Comparison of ENCODE assay signal across 1 mouse cellular context in the genomic region with DNA sequence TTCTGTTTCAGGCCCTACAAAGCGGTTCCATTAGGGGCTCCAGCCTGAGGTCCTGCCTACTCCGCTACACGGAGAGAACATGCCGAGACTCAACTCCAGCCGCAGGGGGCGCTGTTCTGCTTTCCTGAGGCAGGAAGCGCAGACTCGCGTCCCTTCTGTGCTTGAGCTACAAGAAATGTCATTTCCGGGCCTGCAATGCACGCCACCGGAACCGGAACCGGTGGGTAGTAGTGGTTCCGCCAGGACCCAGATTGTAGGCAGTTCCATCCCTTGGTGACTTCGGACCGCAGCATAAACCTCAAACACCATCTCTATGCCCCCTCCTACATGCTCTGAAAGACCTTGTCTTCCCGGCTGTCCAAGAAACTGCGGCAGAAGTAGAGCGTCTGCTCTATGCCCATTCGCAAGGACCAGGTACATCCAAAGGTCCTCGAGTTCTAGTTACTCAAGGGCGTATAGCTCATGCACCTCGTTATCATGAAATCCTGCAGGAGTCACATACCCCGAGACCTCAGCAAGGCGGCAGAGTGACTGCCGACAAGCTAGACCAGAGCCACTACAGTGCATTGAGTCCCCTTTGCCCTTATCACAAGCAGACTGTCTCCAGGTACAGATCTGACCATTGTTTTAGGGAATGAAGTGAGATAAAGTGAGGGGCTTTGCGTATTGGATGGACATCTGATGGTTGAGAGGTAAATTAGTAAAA.
A peak's percentile ranks its signal among the peaks of the same experiment; 100 is the strongest.
TF ChIP-seq lines count a peak whose summit lies in the region.

A gene (plus strand): TSS at position 254 of the 706 bp plus-strand sequence.

TF ChIP-seq in MEL, 35 proteins besides CTCF, POLR2A, EP300 and RAD21 (continued from another document):
- peak; percentile 57 for TF ChIP-seq MAX (IDR thresholded peaks at IDR 0.05; ENCODE audit: low read length)
- TF ChIP-seq GABPA (IDR thresholded peaks at IDR 0.05; ENCODE audit: low read depth, low read length), result peak; percentile 65; the same call in 1 of the 2 replicates
- TF ChIP-seq POLR2AphosphoS5 (IDR thresholded peaks at IDR 0.05; ENCODE audit: borderline replicate concordance, low read depth, low read length), result no peak
- peak; percentile 46; the same call in 1 of the 2 replicates for TF ChIP-seq ETS1 (IDR thresholded peaks at IDR 0.05; ENCODE audit: low read depth, low read length)
- TF ChIP-seq CHD2 (IDR thresholded peaks at IDR 0.05; ENCODE audit: low read length), result no peak
- TF ChIP-seq BHLHE40 (IDR thresholded peaks at IDR 0.05; ENCODE audit: borderline replicate concordance, low read depth, low read length), result peak; percentile 31; the same call in 1 of the 2 replicates
- no peak for TF ChIP-seq MAFK (IDR thresholded peaks at IDR 0.05; ENCODE audit: borderline replicate concordance, low read depth, low read length)
- TF ChIP-seq UBTF (IDR thresholded peaks at IDR 0.05; ENCODE audit: borderline replicate concordance, insufficient read depth, low read depth, low read length), result no peak
TF ChIP-seq in MEL: peak in this region for 22.
